Mouse (Mus musculus): ENCODE results near the gene Nckap5. TPM values are rescaled to one million over a fixed set of nuclear protein-coding genes. Genes with fewer than 3 reads are reported as not detected.

Gene Nckap5
- polyA plus RNA-seq, 1 experiment from 2014 or later = 1.1 TPM

- DNase-seq (no peak), ATAC-seq (no peak)
- Histone ChIP-seq H3K9me3 (ENCODE audit: low read length) (no peaks in the 10 kb centered on the region), H3K4me1 (ENCODE audit: insufficient read depth) (no peaks in the 10 kb centered on the region), H3K9ac (replicated peaks) (no peak overlapping the region), H3K4me2 (ENCODE audit: low read depth, low read length) (no peak overlapping the region), H3K27ac (ENCODE audit: low read depth) (no peak overlapping the region), H3K4me3 (ENCODE audit: low read depth, low read length) (no peak overlapping the region), H3K27me3 (ENCODE audit: insufficient read depth, low read length) (no peaks in the 10 kb centered on the region), H3K36me3 (replicated peaks; ENCODE audit: insufficient read depth, low read length) (no peaks in the 10 kb centered on the region)
- WGBS (ENCODE audit: insufficient replicate concordance) = 86% methylated on average over 2 of the region's 2 CpGs
- TF ChIP-seq EP300 (IDR thresholded peaks at IDR 0.05; ENCODE audit: low read depth) = no peak
- no peak for TF ChIP-seq CTCF (IDR thresholded peaks at IDR 0.05; ENCODE audit: low read depth)
Measured at GRCm38 (mm10) chr1:126686678-126687077, 143.9 kb downstream of the Nckap5 start.

GRCm38 (mm10) chr1:126683621-126684445 is 146.8 kb downstream of the Nckap5 start:
- DNase-seq (peak; percentile 26), ATAC-seq (no peak)
- TF ChIP-seq EP300 (IDR thresholded peaks at IDR 0.05; ENCODE audit: low read depth) = no peak
- TF ChIP-seq CTCF (IDR thresholded peaks at IDR 0.05; ENCODE audit: low read depth) = no peak
- Histone ChIP-seq H3K27ac (ENCODE audit: low read depth) (no peak overlapping the region), H3K27me3 (ENCODE audit: insufficient read depth, low read length) (no peaks in the 10 kb centered on the region), H3K36me3 (replicated peaks; ENCODE audit: insufficient read depth, low read length) (no peaks in the 10 kb centered on the region), H3K9ac (replicated peaks) (no peak overlapping the region), H3K4me3 (ENCODE audit: low read depth, low read length) (no peak overlapping the region), H3K4me1 (ENCODE audit: insufficient read depth) (no peaks in the 10 kb centered on the region), H3K9me3 (ENCODE audit: low read length) (no peaks in the 10 kb centered on the region), H3K4me2 (ENCODE audit: low read depth, low read length) (no peak overlapping the region)
- 56% methylated on average over 11 of the region's 11 CpGs for WGBS (ENCODE audit: insufficient replicate concordance)

DNA sequence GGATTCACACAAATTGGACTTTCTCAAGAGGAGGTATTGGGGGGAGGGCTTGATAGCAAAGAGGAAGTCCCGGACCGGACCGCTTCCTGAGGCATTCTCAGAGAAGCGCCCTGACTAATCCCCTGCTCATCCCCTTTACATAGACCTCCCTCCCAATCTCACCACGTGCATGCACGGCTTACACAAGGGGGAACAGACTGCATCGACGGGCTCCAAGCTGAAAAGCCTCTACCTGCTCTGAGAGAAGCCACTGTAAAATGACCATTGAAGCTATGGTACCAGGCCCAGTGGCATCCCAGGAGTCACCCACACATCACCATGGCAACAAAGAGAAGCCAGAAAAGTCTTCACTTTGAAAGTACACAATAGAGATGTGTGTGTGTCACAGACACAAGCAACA is 148.8 kb downstream of the Nckap5 start:
- TF ChIP-seq EP300 (IDR thresholded peaks at IDR 0.05; ENCODE audit: low read depth) (no peak), CTCF (IDR thresholded peaks at IDR 0.05; ENCODE audit: low read depth) (no peak)
- ATAC-seq (no peak), DNase-seq (no peak)
- Histone ChIP-seq H3K27ac (ENCODE audit: low read depth) (no peak overlapping the region), H3K36me3 (replicated peaks; ENCODE audit: insufficient read depth, low read length) (no peaks in the 10 kb centered on the region), H3K9me3 (ENCODE audit: low read length) (no peaks in the 10 kb centered on the region), H3K27me3 (ENCODE audit: insufficient read depth, low read length) (no peaks in the 10 kb centered on the region), H3K4me3 (ENCODE audit: low read depth, low read length) (no peak overlapping the region), H3K9ac (replicated peaks) (no peak overlapping the region), H3K4me1 (ENCODE audit: insufficient read depth) (no peaks in the 10 kb centered on the region), H3K4me2 (ENCODE audit: low read depth, low read length) (no peak overlapping the region)
- WGBS (ENCODE audit: insufficient replicate concordance) = 15% methylated on average over 8 of the region's 8 CpGs

- no peak overlapping the region for H3K9ac ChIP-seq (replicated peaks)
- DNase-seq (no peak), ATAC-seq (no peak)
- WGBS (ENCODE audit: insufficient replicate concordance) = 71% methylated on average over 1 of the region's 1 CpGs
- no peaks in the 10 kb centered on the region for H3K27me3 ChIP-seq (ENCODE audit: insufficient read depth, low read length)
- no peak for TF ChIP-seq EP300 (IDR thresholded peaks at IDR 0.05; ENCODE audit: low read depth)
- TF ChIP-seq CTCF (IDR thresholded peaks at IDR 0.05; ENCODE audit: low read depth) = no peak
- no peak overlapping the region for H3K4me2 ChIP-seq (ENCODE audit: low read depth, low read length)
- H3K4me1 ChIP-seq (ENCODE audit: insufficient read depth) = no peaks in the 10 kb centered on the region
- H3K27ac ChIP-seq (ENCODE audit: low read depth) = no peak overlapping the region
- no peaks in the 10 kb centered on the region for H3K36me3 ChIP-seq (replicated peaks; ENCODE audit: insufficient read depth, low read length)
- no peaks in the 10 kb centered on the region for H3K9me3 ChIP-seq (ENCODE audit: low read length)
- no peak overlapping the region for H3K4me3 ChIP-seq (ENCODE audit: low read depth, low read length)
Measured at GRCm38 (mm10) chr1:126679348-126679747, 151.3 kb downstream of the Nckap5 start.

GRCm38 (mm10) chr1:126677280-126677679 is 153.3 kb downstream of the Nckap5 start:
- DNase-seq (no peak), ATAC-seq (no peak)
- Histone ChIP-seq H3K36me3 (replicated peaks; ENCODE audit: insufficient read depth, low read length) (no peaks in the 10 kb centered on the region), H3K9ac (replicated peaks) (no peak overlapping the region), H3K9me3 (ENCODE audit: low read length) (no peaks in the 10 kb centered on the region), H3K27ac (ENCODE audit: low read depth) (no peak overlapping the region), H3K4me3 (ENCODE audit: low read depth, low read length) (no peak overlapping the region), H3K4me2 (ENCODE audit: low read depth, low read length) (no peak overlapping the region), H3K27me3 (ENCODE audit: insufficient read depth, low read length) (no peaks in the 10 kb centered on the region), H3K4me1 (ENCODE audit: insufficient read depth) (no peaks in the 10 kb centered on the region)
- TF ChIP-seq CTCF (IDR thresholded peaks at IDR 0.05; ENCODE audit: low read depth) (no peak), EP300 (IDR thresholded peaks at IDR 0.05; ENCODE audit: low read depth) (no peak)
- 34% methylated on average over 4 of the region's 4 CpGs for WGBS (ENCODE audit: insufficient replicate concordance)

DNA sequence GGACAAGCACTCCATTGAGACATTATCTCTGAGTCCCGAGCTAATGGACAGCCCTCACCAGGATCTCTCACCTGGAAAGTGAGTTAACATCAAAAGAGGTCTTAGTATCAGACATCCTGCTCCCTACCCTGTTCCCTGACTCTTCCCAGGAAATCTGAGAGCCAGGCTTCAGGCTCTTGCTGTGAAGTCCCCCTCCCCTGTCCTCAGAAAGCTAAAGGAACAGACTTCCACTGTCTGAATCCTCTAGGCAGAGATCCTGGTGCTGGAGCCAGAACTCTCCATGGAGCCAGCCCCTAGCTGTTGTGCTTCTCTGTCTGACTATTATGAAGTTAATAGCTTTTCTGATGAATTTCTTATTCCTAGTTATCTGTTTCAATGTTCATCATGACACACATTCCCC is 153.8 kb downstream of the Nckap5 start:
- no peak for TF ChIP-seq EP300 (IDR thresholded peaks at IDR 0.05; ENCODE audit: low read depth)
- no peak for TF ChIP-seq CTCF (IDR thresholded peaks at IDR 0.05; ENCODE audit: low read depth)
- Histone ChIP-seq H3K9me3 (ENCODE audit: low read length) (no peaks in the 10 kb centered on the region), H3K36me3 (replicated peaks; ENCODE audit: insufficient read depth, low read length) (no peaks in the 10 kb centered on the region), H3K4me1 (ENCODE audit: insufficient read depth) (no peaks in the 10 kb centered on the region), H3K27ac (ENCODE audit: low read depth) (no peak overlapping the region), H3K9ac (replicated peaks) (no peak overlapping the region), H3K4me3 (ENCODE audit: low read depth, low read length) (no peak overlapping the region), H3K27me3 (ENCODE audit: insufficient read depth, low read length) (no peaks in the 10 kb centered on the region), H3K4me2 (ENCODE audit: low read depth, low read length) (no peak overlapping the region)
- WGBS (ENCODE audit: insufficient replicate concordance) = 13% methylated on average over 1 of the region's 1 CpGs
- no peak for DNase-seq
- ATAC-seq = no peak

Measured in liver, postnatal 0 days (tissue).